ENCODE assay signal across 8 mouse cellular contexts in genomic region chr7:120635362-120635781, GRCm38 (mm10). TPM values are rescaled to one million over a fixed set of nuclear protein-coding genes. Genes with fewer than 3 reads are reported as not detected.
DNase-seq lines count a peak whose midpoint lies in the region; ATAC-seq lines count a peak whose summit lies in the region.

No protein-coding gene starts in this region.

- H3K36me3 ChIP-seq in neural tube, embryonic 11.5 days (ENCODE audit: control insufficient read depth, insufficient read depth, low read length), result no peaks in the 10 kb centered on the region
- peaks cover 30% of the 10 kb centered on the region for H3K36me3 ChIP-seq in forebrain, embryonic 10.5 days (replicated peaks)
- H3K36me3 ChIP-seq in liver, embryonic 12.5 days, result peaks cover 28% of the 10 kb centered on the region
- H3K36me3 ChIP-seq in stomach, embryonic 16.5 days (ENCODE audit: control insufficient read depth, insufficient read depth, low read length), result peaks cover 3% of the 10 kb centered on the region; the same call in 1 of the 2 replicates

- under 1% methylated on average over 30 of the region's 32 CpGs for WGBS in neural tube, embryonic 11.5 days
- 0% methylated on average over 32 of the region's 32 CpGs for WGBS in forebrain, embryonic 10.5 days
- WGBS in liver, embryonic 12.5 days (ENCODE audit: insufficient replicate concordance), result 0% methylated on average over 32 of the region's 32 CpGs
- under 1% methylated on average over 32 of the region's 32 CpGs for WGBS in stomach, embryonic 16.5 days

- no peak for DNase-seq in neural tube, embryonic 11.5 days (ENCODE audit: low spot score)
- DNase-seq in neural tube, embryonic 10.5 days (ENCODE audit: extremely low spot score, low spot score), result no peak
- DNase-seq in forebrain, embryonic 10.5 days (ENCODE audit: extremely low spot score, low spot score), result no peak
- DNase-seq in right cerebral cortex, postnatal 10 days (ENCODE audit: low spot score in 2 of 2), result no peak
- DNase-seq in urinary bladder, postnatal 36 days (ENCODE audit: low spot score in 2 of 2), result no peak
- DNase-seq in cerebellum, adult 8-10 months, result no peak

- peaks cover 10% of the 10 kb centered on the region for H3K4me1 ChIP-seq in neural tube, embryonic 11.5 days (ENCODE audit: control insufficient read depth, insufficient read depth, low read length)
- H3K4me1 ChIP-seq in forebrain, embryonic 10.5 days, result peaks cover 21% of the 10 kb centered on the region
- peaks cover 24% of the 10 kb centered on the region for H3K4me1 ChIP-seq in liver, embryonic 12.5 days
- peaks cover 9% of the 10 kb centered on the region for H3K4me1 ChIP-seq in stomach, embryonic 16.5 days (ENCODE audit: control insufficient read depth, insufficient read depth, low read length)

- peak overlapping the region; percentile 93 for H3K9ac ChIP-seq in neural tube, embryonic 11.5 days (ENCODE audit: low read length)
- H3K9ac ChIP-seq in liver, embryonic 12.5 days, result peak overlapping the region; percentile 96
- peak overlapping the region; percentile 97 for H3K9ac ChIP-seq in stomach, embryonic 16.5 days (ENCODE audit: low read length)

- no peaks in the 10 kb centered on the region for H3K27me3 ChIP-seq in neural tube, embryonic 11.5 days (ENCODE audit: control insufficient read depth, insufficient read depth, low read length)
- H3K27me3 ChIP-seq in forebrain, embryonic 10.5 days (ENCODE audit: poor library complexity, severe bottlenecking), result no peaks in the 10 kb centered on the region
- no peaks in the 10 kb centered on the region for H3K27me3 ChIP-seq in liver, embryonic 12.5 days (replicated peaks)
- no peaks in the 10 kb centered on the region for H3K27me3 ChIP-seq in stomach, embryonic 16.5 days (ENCODE audit: control insufficient read depth, insufficient read depth, low read length)

- ATAC-seq in neural tube, embryonic 11.5 days (ENCODE audit: insufficient read depth, low FRiP score, low TSS enrichment), result no peak; the same call in 1 of the 2 replicates
- peak; percentile 82 for ATAC-seq in liver, embryonic 12.5 days
- ATAC-seq in stomach, embryonic 16.5 days (ENCODE audit: insufficient read depth, low FRiP score), result no peak; the same call in none of the 2 replicates

- peak overlapping the region; percentile 90 for H3K4me2 ChIP-seq in neural tube, embryonic 11.5 days (ENCODE audit: low read depth)
- H3K4me2 ChIP-seq in liver, embryonic 12.5 days, result peak overlapping the region; percentile 83
- H3K4me2 ChIP-seq in stomach, embryonic 16.5 days (ENCODE audit: low read depth, low read length), result peak overlapping the region; percentile 81

- peak overlapping the region; percentile 92 for H3K4me3 ChIP-seq in neural tube, embryonic 11.5 days (ENCODE audit: low read depth, low read length)
- H3K4me3 ChIP-seq in forebrain, embryonic 10.5 days, result peak overlapping the region; percentile 91
- H3K4me3 ChIP-seq in liver, embryonic 12.5 days, result peak overlapping the region; percentile 97
- peak overlapping the region; percentile 90 for H3K4me3 ChIP-seq in stomach, embryonic 16.5 days (replicated peaks; ENCODE audit: low read length)

- H3K9me3 ChIP-seq in neural tube, embryonic 11.5 days (ENCODE audit: control insufficient read depth, low read length), result no peaks in the 10 kb centered on the region
- H3K9me3 ChIP-seq in forebrain, embryonic 10.5 days, result no peaks in the 10 kb centered on the region
- no peaks in the 10 kb centered on the region for H3K9me3 ChIP-seq in liver, embryonic 12.5 days (replicated peaks)
- H3K9me3 ChIP-seq in stomach, embryonic 16.5 days (replicated peaks; ENCODE audit: control insufficient read depth, low read length), result no peaks in the 10 kb centered on the region

- peak overlapping the region; percentile 87 for H3K27ac ChIP-seq in neural tube, embryonic 11.5 days (ENCODE audit: low read depth, low read length)
- peak overlapping the region; percentile 96 for H3K27ac ChIP-seq in forebrain, embryonic 10.5 days
- peak overlapping the region; percentile 87 for H3K27ac ChIP-seq in liver, embryonic 12.5 days
- H3K27ac ChIP-seq in stomach, embryonic 16.5 days (ENCODE audit: low read length), result peak overlapping the region; percentile 87

RNA-seq across cellular contexts. Expression of gene Uqcrc2, which starts 0.4 kb away (rescaled TPM):
- 197 and 216 TPM in 2 replicates for polyA plus RNA-seq in neural tube, embryonic 11.5 days (2014; fragmentation: Nextera tagmentation; extraction: Ambion mirVana)
- polyA plus RNA-seq in forebrain, embryonic 10.5 days (2016; fragmentation: Nextera tagmentation; extraction: Ambion mirVana), result 177 and 180 TPM in 2 replicates
- 150 and 160 TPM in 2 replicates for polyA plus RNA-seq in liver, embryonic 12.5 days (2016; fragmentation: Nextera tagmentation; extraction: Ambion mirVana)
- 204 and 235 TPM in 2 replicates for polyA plus RNA-seq in stomach, embryonic 16.5 days (2015; fragmentation: Nextera tagmentation; extraction: Ambion mirVana)

RNA-seq across cellular contexts. Expression of gene Pdzd9, which starts 34.8 kb away (rescaled TPM):
- 0.44 TPM in 1 of 2 replicates, not detected in the other for polyA plus RNA-seq in neural tube, embryonic 11.5 days (2014; fragmentation: Nextera tagmentation; extraction: Ambion mirVana)
- 0.21 and 0.38 TPM in 2 replicates for polyA plus RNA-seq in forebrain, embryonic 10.5 days (2016; fragmentation: Nextera tagmentation; extraction: Ambion mirVana)
- 0.13 and 0.17 TPM in 2 replicates for polyA plus RNA-seq in liver, embryonic 12.5 days (2016; fragmentation: Nextera tagmentation; extraction: Ambion mirVana)
- 0.17 and 0.35 TPM in 2 replicates for polyA plus RNA-seq in stomach, embryonic 16.5 days (2015; fragmentation: Nextera tagmentation; extraction: Ambion mirVana)

RNA-seq across cellular contexts. Expression of gene Mosmo, which starts 42.0 kb away (rescaled TPM):
- 12.2 and 13.3 TPM in 2 replicates for polyA plus RNA-seq in neural tube, embryonic 11.5 days (2014; fragmentation: Nextera tagmentation; extraction: Ambion mirVana)
- 11.3 and 11.4 TPM in 2 replicates for polyA plus RNA-seq in forebrain, embryonic 10.5 days (2016; fragmentation: Nextera tagmentation; extraction: Ambion mirVana)
- polyA plus RNA-seq in liver, embryonic 12.5 days (2016; fragmentation: Nextera tagmentation; extraction: Ambion mirVana), result 9.4 and 10.7 TPM in 2 replicates
- 6.2 and 7.7 TPM in 2 replicates for polyA plus RNA-seq in stomach, embryonic 16.5 days (2015; fragmentation: Nextera tagmentation; extraction: Ambion mirVana)
